Mouse (Mus musculus) megakaryocyte, embryonic 14.5 days (primary cell): ENCODE data around the gene Gm28576. TPM values are rescaled to one million over a fixed set of nuclear protein-coding genes. Genes with fewer than 3 reads are reported as not detected.
"Not testable (repeated sequence)": the region's sequence is repeated elsewhere in the genome, so short reads cannot be mapped to it uniquely, and the experiment has no call there.

Experiments used
- H3K27me3 ChIP-seq: replicated peaks from 2 replicates; pipeline ENCODE3; 2012; ENCODE audit warnings: inconsistent platforms
- H3K36me3 ChIP-seq: replicated peaks from 2 replicates; pipeline ENCODE3; 2012; ENCODE audit warnings: low read length, inconsistent platforms, mixed read lengths
- H3K4me1 ChIP-seq: 2 replicates; pipeline ENCODE4 v1.6.1; 2012; ENCODE audit warnings: inconsistent platforms
- H3K4me3 ChIP-seq: replicated peaks from 2 replicates; pipeline ENCODE3; 2012; ENCODE audit warnings: moderate library complexity, mild to moderate bottlenecking, inconsistent platforms
- H3K9me3 ChIP-seq: 2 replicates; pipeline ENCODE4 v1.6.1; 2012; ENCODE audit warnings: inconsistent platforms
- polyA plus RNA-seq: library from polyadenylated mRNA; stranded (reverse); fragments of >175 nt; gene quantifications from 2 replicates; pipeline ENCODE4 v1.2.3, GENCODE M21; 2012; ENCODE audit warnings: low replicate concordance; ENCODE audit not compliant: insufficient read depth

The Gm28576 gene
- polyA plus RNA-seq, result not detected in 2 replicates

GRCm38 (mm10) chrY:7722641-7723040 lies at the start of gene Gm28576:
Gm28576 (plus strand) TSS chrY:7722941.
- H3K36me3 ChIP-seq, H3K9me3 ChIP-seq, H3K27me3 ChIP-seq, H3K4me1 ChIP-seq, H3K4me3 ChIP-seq: not testable (repeated sequence)

Other genes with a start within 250 kb of the Gm28576 start
- not detected in 2 replicates for gene Gm20826, start 84.5 kb upstream of the Gm28576 start, polyA plus RNA-seq